Comparison of ENCODE assay signal across 18 mouse cellular contexts in genomic region chr14:31593036-31593435, GRCm38 (mm10). TPM values are rescaled to one million over a fixed set of nuclear protein-coding genes. Genes with fewer than 3 reads are reported as not detected.
"Had no signal": no experiment of that assay in that cellular context is flagged by ENCODE, and none has a peak within 500 bp of the region (broad histone marks: within the 10 kb centered on the region; RNA-seq: fewer than 3 reads in every experiment).

No protein-coding gene starts in this region.

- H3K9me3 ChIP-seq: limb, embryonic 15.5 days; liver, embryonic 15.5 days; midbrain, embryonic 13.5 days; neural tube, embryonic 15.5 days had no signal

- H3K27ac ChIP-seq: limb, embryonic 15.5 days; liver, embryonic 15.5 days; midbrain, embryonic 13.5 days; neural tube, embryonic 15.5 days had no signal

- H3K4me3 ChIP-seq: limb, embryonic 15.5 days; liver, embryonic 15.5 days; midbrain, embryonic 13.5 days; myocyte; neural tube, embryonic 15.5 days had no signal

- H3K4me1 ChIP-seq: limb, embryonic 15.5 days; midbrain, embryonic 13.5 days; neural tube, embryonic 15.5 days had no signal

- DNase-seq: kidney, adult 8-10 months; lung, embryonic 14.5 days; lung, postnatal 10 days; lung, postnatal 4 days; right cerebral cortex, adult 18-20 months; right cerebral cortex, postnatal 25 days; thymus, postnatal 36 days had no signal

- ATAC-seq: intestine, postnatal 0 days; midbrain, embryonic 13.5 days had no signal

- H3K4me2 ChIP-seq: limb, embryonic 15.5 days; liver, embryonic 15.5 days; lung, embryonic 14.5 days; midbrain, embryonic 13.5 days; neural tube, embryonic 15.5 days had no signal

- H3K36me3 ChIP-seq: limb, embryonic 15.5 days; liver, embryonic 15.5 days; midbrain, embryonic 13.5 days; neural tube, embryonic 15.5 days had no signal

- H3K27me3 ChIP-seq: limb, embryonic 15.5 days; liver, embryonic 15.5 days; midbrain, embryonic 13.5 days; neural tube, embryonic 15.5 days had no signal

- H3K9ac ChIP-seq: limb, embryonic 15.5 days; liver, embryonic 15.5 days; lung, embryonic 14.5 days; midbrain, embryonic 13.5 days; neural tube, embryonic 15.5 days had no signal

RNA-seq across cellular contexts. Expression of gene Colq, which starts 1.9 kb away (rescaled TPM):
- total RNA-seq: midbrain, postnatal 0 days had no signal
- polyA plus RNA-seq: midbrain, embryonic 13.5 days had no signal

RNA-seq across cellular contexts. Expression of gene Gm49387, which starts 47.6 kb away (rescaled TPM):
- total RNA-seq: layer of hippocampus, postnatal 25 days; left cerebral cortex, adult 8-10 months; midbrain, postnatal 0 days had no signal
- polyA plus RNA-seq: midbrain, embryonic 13.5 days; midbrain, postnatal 0 days; myocyte; neural tube, embryonic 11.5 days; small intestine, adult 2 months had no signal
